Mouse (Mus musculus) midbrain, embryonic 10.5 days (tissue): Measurements from ENCODE around the gene Cmbl. TPM values are rescaled to one million over a fixed set of nuclear protein-coding genes. Genes with fewer than 3 reads are reported as not detected.

ENCODE experiments used
- DNase-seq: peaks from one replicate; pipeline ENCODE4 v3.0.0-alpha.2; 2017; ENCODE audit warnings: low spot score
- H3K27ac ChIP-seq: fragments of 300-500 bp; sonication (generic); replicated peaks from 2 replicates; pipeline ENCODE4 v1.5.1; 2016; ENCODE audit warnings: mild to moderate bottlenecking
- H3K27me3 ChIP-seq: fragments of 300-500 bp; sonication (generic); 2 replicates; pipeline ENCODE4 v1.6.1; 2016; ENCODE audit warnings: low read depth, mild to moderate bottlenecking; ENCODE audit not compliant: poor library complexity, severe bottlenecking
- H3K36me3 ChIP-seq: fragments of 300-500 bp; sonication (generic); 2 replicates; pipeline ENCODE4 v1.6.1; 2016; ENCODE audit warnings: mild to moderate bottlenecking, moderate library complexity
- H3K4me1 ChIP-seq: fragments of 300-500 bp; sonication (generic); 2 replicates; pipeline ENCODE4 v1.6.1; 2016
- H3K4me3 ChIP-seq: fragments of 300-500 bp; sonication (generic); 2 replicates; pipeline ENCODE4 v1.5.1; 2016; ENCODE audit warnings: mild to moderate bottlenecking, moderate library complexity
- H3K9me3 ChIP-seq: fragments of 300-500 bp; sonication (generic); replicated peaks from 2 replicates; pipeline ENCODE4 v1.6.1; 2016; ENCODE audit warnings: mild to moderate bottlenecking
- WGBS: fragments of 180-500 bp; shearing (Covaris S2); methylation state at CpG from one replicate; pipeline ENCODE4 v1.1.7; 2016; 5-methylcytosine and 5-hydroxymethylcytosine counted together
- polyA plus RNA-seq: library from polyadenylated mRNA; unstranded; fragments of >200 nt; fragmentation: Nextera tagmentation; extraction: Ambion mirVana; gene quantifications from 2 replicates; pipeline ENCODE4 v1.2.1, GENCODE M21; 2016

Gene Cmbl
- polyA plus RNA-seq, 1 experiment from 2014 or later = 1.6 TPM

DNA sequence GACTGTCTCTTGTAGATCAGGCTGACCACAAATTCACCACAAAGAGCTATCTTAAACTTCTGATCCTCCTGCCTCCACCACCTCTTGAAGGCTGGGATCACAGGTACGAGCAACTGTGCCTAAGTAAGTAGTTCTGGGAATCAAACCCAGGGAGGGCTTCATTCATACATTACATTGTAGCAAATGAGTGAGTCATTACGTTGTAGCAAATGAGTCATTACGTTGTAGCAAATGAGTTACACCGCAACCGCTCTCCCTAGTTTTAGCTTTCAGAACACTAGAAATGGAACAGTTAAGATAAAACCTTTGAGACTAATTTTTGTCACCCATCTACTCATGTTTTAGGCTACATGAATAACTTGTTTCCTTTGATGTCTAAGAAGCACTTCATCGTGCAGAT, 18.9 kb upstream of the Cmbl start:
- H3K27ac ChIP-seq = no peak overlapping the region
- DNase-seq = no peak
- no peaks in the 10 kb centered on the region for H3K9me3 ChIP-seq
- H3K27me3 ChIP-seq = no peaks in the 10 kb centered on the region
- peaks cover 22% of the 10 kb centered on the region for H3K4me1 ChIP-seq
- H3K36me3 ChIP-seq = no peaks in the 10 kb centered on the region
- no peak overlapping the region for H3K4me3 ChIP-seq
- WGBS = 91% methylated on average over 6 of the region's 6 CpGs

- WGBS = 66% methylated on average over 5 of the region's 5 CpGs
- DNase-seq = no peak
- Histone ChIP-seq H3K27me3 (no peaks in the 10 kb centered on the region), H3K4me3 (no peak overlapping the region), H3K27ac (no peak overlapping the region), H3K36me3 (no peaks in the 10 kb centered on the region), H3K4me1 (peaks cover 11% of the 10 kb centered on the region), H3K9me3 (no peaks in the 10 kb centered on the region)
Observed at GRCm38 (mm10) chr15:31547421-31547820, 17.8 kb upstream of the Cmbl start.

GRCm38 (mm10) chr15:31550381-31550780, 14.8 kb upstream of the Cmbl start:
- Histone ChIP-seq H3K9me3 (no peaks in the 10 kb centered on the region), H3K4me1 (no peaks in the 10 kb centered on the region), H3K27me3 (no peaks in the 10 kb centered on the region), H3K27ac (no peak overlapping the region), H3K36me3 (no peaks in the 10 kb centered on the region), H3K4me3 (no peak overlapping the region)
- 88% methylated on average over 4 of the region's 4 CpGs for WGBS
- no peak for DNase-seq

DNA sequence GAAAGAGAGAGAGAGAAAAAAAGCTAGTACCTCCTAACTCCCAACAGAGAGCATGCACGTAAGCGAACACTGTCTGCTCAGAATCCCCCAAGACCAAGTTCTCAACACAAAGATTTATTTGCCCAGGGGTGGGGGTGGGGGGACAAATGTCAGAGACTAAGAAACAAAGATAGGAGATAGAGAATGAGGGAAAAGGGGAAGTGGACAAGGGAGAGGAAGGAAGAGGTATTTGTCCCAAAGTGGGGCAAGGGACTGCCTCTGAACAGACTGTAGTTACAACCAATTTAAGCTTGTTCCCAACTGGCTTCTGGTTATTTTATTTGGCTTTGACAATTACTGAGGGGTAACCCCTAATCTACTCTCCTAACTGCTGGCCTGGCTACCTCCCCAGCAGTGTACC, 10.3 kb upstream of the Cmbl start:
- Histone ChIP-seq H3K27me3 (no peaks in the 10 kb centered on the region), H3K9me3 (peaks cover 5% of the 10 kb centered on the region; the same call in 1 of the 2 replicates), H3K27ac (no peak overlapping the region), H3K4me3 (no peak overlapping the region), H3K4me1 (no peaks in the 10 kb centered on the region), H3K36me3 (no peaks in the 10 kb centered on the region)
- WGBS = 90% methylated on average over 2 of the region's 2 CpGs
- DNase-seq = no peak

DNA sequence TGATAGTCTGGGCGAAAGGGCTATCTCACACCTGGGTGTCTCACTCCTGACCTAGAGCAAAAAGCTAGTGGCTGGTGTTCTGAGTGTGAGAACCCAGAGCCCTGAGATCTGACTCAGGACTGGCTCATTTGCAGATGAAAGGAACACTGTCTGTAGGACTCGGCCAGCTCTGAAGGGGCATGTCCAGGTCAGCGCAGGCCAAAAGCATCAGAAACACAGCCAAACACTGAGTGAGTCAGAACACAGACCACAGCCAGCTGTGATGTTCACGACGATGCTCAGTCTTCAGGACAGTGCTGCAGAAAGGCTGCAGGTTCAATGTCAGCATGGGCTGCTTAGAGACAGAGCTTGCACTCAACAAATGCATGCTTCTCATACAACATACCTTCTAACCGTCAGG, 3.8 kb upstream of the Cmbl start:
- no peak for DNase-seq
- H3K9me3 ChIP-seq = peaks cover 11% of the 10 kb centered on the region; the same call in 1 of the 2 replicates
- no peak overlapping the region for H3K27ac ChIP-seq
- WGBS = 77% methylated on average over 6 of the region's 6 CpGs
- H3K4me1 ChIP-seq = peaks cover 6% of the 10 kb centered on the region; the same call in 1 of the 2 replicates
- H3K4me3 ChIP-seq = no peak overlapping the region
- H3K27me3 ChIP-seq = no peaks in the 10 kb centered on the region
- no peaks in the 10 kb centered on the region for H3K36me3 ChIP-seq

DNA sequence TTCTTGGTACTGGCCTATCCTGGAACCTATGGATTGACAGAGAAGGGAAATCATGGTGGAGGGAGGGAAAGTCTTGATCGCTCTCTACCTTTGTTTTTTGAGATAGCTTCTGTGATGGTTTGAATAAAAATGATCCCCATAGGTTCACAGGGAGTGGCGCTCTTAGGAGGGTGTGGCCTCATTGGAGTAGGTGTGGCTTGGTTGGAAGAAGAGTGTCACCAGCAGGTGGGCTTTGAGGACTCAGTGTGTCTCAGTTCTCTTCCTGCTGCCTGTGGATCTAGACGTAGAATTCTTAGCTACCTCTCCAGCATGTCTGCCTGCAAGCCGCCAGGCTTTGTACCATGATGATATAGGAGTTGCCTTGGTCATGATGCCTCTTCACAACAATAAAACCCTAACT, 3.2 kb upstream of the Cmbl start:
- H3K4me3 ChIP-seq = no peak overlapping the region
- WGBS = 94% methylated on average over 4 of the region's 4 CpGs
- no peaks in the 10 kb centered on the region for H3K36me3 ChIP-seq
- H3K27me3 ChIP-seq = no peaks in the 10 kb centered on the region
- peaks cover 6% of the 10 kb centered on the region; the same call in 1 of the 2 replicates for H3K4me1 ChIP-seq
- H3K27ac ChIP-seq = no peak overlapping the region
- H3K9me3 ChIP-seq = peaks cover 11% of the 10 kb centered on the region; the same call in 1 of the 2 replicates
- no peak for DNase-seq

GRCm38 (mm10) chr15:31562847-31563246, 2.3 kb upstream of the Cmbl start:
- H3K4me1 ChIP-seq = peaks cover 6% of the 10 kb centered on the region; the same call in 1 of the 2 replicates
- no peaks in the 10 kb centered on the region for H3K27me3 ChIP-seq
- no peak for DNase-seq
- H3K27ac ChIP-seq = no peak overlapping the region
- no peaks in the 10 kb centered on the region for H3K36me3 ChIP-seq
- peaks cover 11% of the 10 kb centered on the region; the same call in 1 of the 2 replicates for H3K9me3 ChIP-seq
- WGBS = 89% methylated on average over 8 of the region's 8 CpGs
- H3K4me3 ChIP-seq = no peak overlapping the region

DNA sequence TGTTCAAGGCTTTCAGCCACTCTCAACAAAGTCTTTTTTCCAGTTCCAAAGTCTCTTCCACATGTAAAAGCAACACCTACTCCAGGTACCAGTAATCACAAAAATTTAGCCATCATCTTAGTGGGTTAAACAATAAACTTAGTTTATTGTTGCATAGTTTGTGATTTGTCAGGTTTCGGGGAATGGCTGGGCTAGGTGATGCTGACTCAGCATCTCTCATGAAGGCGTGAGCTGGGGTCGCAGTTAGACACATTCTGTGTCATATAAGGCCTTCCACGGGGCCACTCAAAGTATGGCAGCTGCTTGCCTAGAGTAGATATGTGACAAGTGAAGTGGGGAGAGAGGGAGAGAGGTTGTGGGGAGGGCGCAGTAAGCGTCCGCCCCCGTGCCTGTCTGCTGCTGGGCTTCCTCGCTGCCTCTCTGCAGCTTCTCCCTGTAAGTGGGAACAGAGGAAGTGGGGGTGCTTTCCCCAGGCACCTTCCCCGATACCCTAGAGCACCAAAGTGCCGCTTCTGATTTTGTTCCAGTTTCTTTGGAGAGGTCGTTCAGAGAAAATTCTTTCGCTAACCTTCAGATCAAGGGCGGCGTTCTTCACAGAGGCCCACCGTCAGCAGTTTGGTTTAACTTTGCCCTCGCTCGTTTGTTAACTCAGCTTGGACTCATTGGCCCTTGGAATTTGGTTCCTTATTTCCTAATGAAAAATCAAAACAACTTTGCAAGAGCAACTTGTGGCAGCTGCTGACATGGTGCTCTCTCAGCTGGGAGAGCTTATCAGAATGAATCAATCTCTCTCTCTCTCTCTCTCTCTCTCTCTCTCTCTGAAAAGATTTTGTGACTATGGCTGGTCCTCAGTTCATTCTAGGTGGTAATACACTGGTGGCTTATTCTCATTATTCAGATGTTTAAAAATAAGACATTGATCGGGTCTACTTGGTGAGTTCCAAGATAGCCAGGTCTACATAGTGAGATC, 1.3 kb upstream of the Cmbl start:
- 74% methylated on average over 19 of the region's 19 CpGs for WGBS
- H3K9me3 ChIP-seq = peaks cover 11% of the 10 kb centered on the region; the same call in 1 of the 2 replicates
- H3K36me3 ChIP-seq = no peaks in the 10 kb centered on the region
- no peak for DNase-seq
- no peak overlapping the region for H3K4me3 ChIP-seq
- H3K27me3 ChIP-seq = no peaks in the 10 kb centered on the region
- H3K27ac ChIP-seq = no peak overlapping the region
- peaks cover 12% of the 10 kb centered on the region for H3K4me1 ChIP-seq

DNA sequence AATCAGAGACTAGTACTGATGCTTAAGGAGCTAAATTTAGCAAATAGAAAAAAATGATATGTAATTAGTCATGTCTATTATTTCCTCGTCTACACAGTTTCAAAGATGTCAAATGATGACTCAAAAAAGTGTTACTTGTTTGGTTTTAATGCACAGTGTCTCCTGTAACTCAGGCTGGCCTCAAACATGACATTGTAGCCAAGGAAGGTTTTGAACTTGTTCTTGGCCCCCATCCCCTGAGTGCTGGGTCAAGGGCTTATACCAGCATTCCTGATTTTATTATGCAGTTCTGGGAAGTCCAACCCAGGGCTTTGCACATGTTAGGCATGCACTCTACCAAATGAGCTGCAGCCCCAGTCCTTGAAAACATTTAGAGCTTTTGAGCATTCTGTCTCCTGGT, 597 bp downstream of the Cmbl start:
- WGBS = 73% methylated on average over 1 of the region's 1 CpGs
- H3K4me1 ChIP-seq = peaks cover 12% of the 10 kb centered on the region
- H3K9me3 ChIP-seq = no peaks in the 10 kb centered on the region
- H3K27me3 ChIP-seq = no peaks in the 10 kb centered on the region
- no peak for DNase-seq
- H3K4me3 ChIP-seq = no peak overlapping the region
- H3K36me3 ChIP-seq = no peaks in the 10 kb centered on the region
- H3K27ac ChIP-seq = no peak overlapping the region

GRCm38 (mm10) chr15:31567431-31567830, 2.2 kb downstream of the Cmbl start:
- no peak overlapping the region for H3K4me3 ChIP-seq
- no peak overlapping the region for H3K27ac ChIP-seq
- no peaks in the 10 kb centered on the region for H3K27me3 ChIP-seq
- H3K4me1 ChIP-seq = peaks cover 12% of the 10 kb centered on the region
- 59% methylated on average over 7 of the region's 7 CpGs for WGBS
- no peaks in the 10 kb centered on the region for H3K9me3 ChIP-seq
- no peak for DNase-seq
- H3K36me3 ChIP-seq = no peaks in the 10 kb centered on the region

DNA sequence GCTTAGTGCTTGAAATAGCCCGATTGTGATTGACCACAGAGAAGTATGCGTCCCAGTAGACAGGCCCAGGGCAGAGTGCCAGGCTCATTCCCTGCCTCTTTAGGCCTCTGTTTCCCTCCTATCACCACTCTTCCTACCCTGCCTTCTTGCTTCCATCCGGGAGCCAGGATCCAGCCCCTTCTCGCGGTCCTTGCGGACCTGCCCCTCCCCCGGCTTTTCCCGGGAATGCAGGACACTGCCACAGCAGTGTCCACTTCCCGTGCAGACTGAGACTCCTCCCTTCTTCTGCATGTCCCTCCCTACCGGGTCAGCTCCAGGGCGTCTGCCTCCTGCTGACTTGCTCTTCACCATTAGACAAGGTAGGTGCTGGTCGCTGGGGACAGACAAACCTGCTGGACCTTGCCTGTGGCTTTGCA, 3.4 kb downstream of the Cmbl start:
- H3K4me3 ChIP-seq = 0 out of 2 replicates have a peak overlapping the region, but pooled peaks have one; percentile 2
- peak; percentile 31 for DNase-seq

DNA sequence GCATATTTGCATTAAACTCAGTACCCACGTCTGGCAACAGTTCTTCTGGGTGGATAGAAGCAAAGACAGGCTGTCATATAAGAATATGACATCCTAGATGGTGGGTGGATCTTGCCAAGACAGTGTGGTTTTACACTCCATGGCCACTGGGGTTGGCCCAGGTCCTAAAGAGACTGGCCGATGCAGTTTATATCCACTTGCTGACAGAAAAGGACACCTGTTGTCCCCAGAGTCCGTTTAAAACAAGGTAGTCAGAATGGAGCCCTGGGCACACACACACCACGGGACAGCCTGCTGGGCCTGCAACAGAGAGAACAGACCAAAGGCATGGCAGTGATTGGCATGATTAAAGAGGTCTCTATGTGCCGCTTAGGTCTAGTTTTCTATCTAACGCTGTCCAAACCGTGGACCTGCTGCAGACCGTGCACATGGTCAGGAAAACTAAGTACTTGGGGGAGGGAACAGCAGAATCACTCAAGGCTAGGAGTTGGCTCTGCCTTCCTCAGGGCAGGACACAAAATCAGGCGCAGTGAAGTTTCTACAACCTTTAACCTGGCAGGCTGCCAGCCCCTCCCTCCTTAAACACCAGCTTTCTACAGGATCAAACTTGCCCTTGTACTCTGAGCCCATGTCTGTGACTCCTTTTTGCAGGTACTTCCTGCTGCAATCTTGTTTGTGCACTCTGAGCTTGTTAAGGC, 4.3 kb downstream of the Cmbl start:
- H3K9me3 ChIP-seq = no peaks in the 10 kb centered on the region
- peaks cover 12% of the 10 kb centered on the region for H3K4me1 ChIP-seq
- no peak for DNase-seq
- H3K4me3 ChIP-seq = no peak overlapping the region
- no peak overlapping the region for H3K27ac ChIP-seq
- no peaks in the 10 kb centered on the region for H3K27me3 ChIP-seq
- H3K36me3 ChIP-seq = no peaks in the 10 kb centered on the region
- WGBS = 86% methylated on average over 9 of the region's 9 CpGs

More for the DNA sequence above, 3.4 kb downstream of the Cmbl start:
- WGBS = 23% methylated on average over 12 of the region's 12 CpGs
- Histone ChIP-seq H3K9me3 (no peaks in the 10 kb centered on the region), H3K27ac (peak overlapping the region; percentile 49), H3K36me3 (no peaks in the 10 kb centered on the region), H3K27me3 (no peaks in the 10 kb centered on the region), H3K4me1 (peaks cover 12% of the 10 kb centered on the region)

GRCm38 (mm10) chr15:31570959-31571358, 5.8 kb downstream of the Cmbl start:
- Histone ChIP-seq H3K4me1 (peaks cover 7% of the 10 kb centered on the region), H3K27ac (no peak overlapping the region), H3K36me3 (no peaks in the 10 kb centered on the region), H3K27me3 (no peaks in the 10 kb centered on the region), H3K9me3 (no peaks in the 10 kb centered on the region), H3K4me3 (no peak overlapping the region)
- no peak for DNase-seq
- WGBS = 90% methylated on average over 8 of the region's 8 CpGs
